Mouse (Mus musculus): ENCODE measurements around the gene Notch3. TPM values are rescaled to one million over a fixed set of nuclear protein-coding genes. Genes with fewer than 3 reads are reported as not detected.
"Not testable (repeated sequence)": the region's sequence is repeated elsewhere in the genome, so short reads cannot be mapped to it uniquely, and the experiment has no call there.

Notch3 gene
- polyA plus RNA-seq, 1 experiment from 2014 or later = 23.0 TPM

DNA sequence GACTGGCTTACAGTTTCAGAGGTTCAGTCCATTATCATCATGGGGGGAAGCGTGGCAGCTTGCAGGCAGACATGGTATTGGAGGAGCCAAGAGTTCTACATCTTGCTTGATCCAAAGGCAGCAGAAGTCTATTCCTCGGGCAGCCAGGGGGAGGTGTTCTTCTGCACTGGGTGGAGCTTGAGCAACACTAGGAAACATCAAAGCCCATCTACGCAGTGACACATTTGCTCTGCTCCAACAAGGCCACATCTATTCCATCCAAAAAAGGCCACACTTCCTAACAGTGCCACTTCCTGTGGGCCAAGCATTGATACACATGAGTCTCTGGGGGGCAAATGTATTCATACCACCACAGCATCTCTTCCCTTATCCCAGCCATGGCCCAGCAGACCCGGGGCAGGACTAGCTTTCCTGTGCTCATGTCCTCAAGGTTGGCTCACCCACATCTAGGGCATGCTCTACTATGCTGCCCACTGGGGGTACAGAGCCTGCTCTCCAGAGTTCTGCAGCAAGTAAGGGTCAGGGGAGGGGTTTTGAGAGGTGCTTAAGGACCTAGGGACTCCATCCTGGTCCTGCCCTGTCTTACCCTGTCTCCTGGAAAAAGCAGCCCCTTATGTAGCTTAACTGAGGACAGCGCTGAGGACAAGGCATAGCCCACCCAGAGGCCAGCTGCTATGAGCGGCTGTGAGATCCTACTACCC is 49.9 kb downstream of the Notch3 start:
- H3K9ac ChIP-seq = no peak overlapping the region
- H3K27me3 ChIP-seq = peaks cover 8% of the 10 kb centered on the region
- peaks cover 30% of the 10 kb centered on the region for H3K4me1 ChIP-seq
- H3K4me3 ChIP-seq = no peak overlapping the region
- no peak for ATAC-seq (ENCODE audit: insufficient number of reproducible peaks, insufficient read depth, low FRiP score, low TSS enrichment)
- WGBS = 74% methylated on average over 6 of the region's 6 CpGs
- no peak overlapping the region for H3K4me2 ChIP-seq (replicated peaks)
- peaks cover 12% of the 10 kb centered on the region for H3K36me3 ChIP-seq
- H3K9me3 ChIP-seq = no peaks in the 10 kb centered on the region
- no peak overlapping the region for H3K27ac ChIP-seq

DNA sequence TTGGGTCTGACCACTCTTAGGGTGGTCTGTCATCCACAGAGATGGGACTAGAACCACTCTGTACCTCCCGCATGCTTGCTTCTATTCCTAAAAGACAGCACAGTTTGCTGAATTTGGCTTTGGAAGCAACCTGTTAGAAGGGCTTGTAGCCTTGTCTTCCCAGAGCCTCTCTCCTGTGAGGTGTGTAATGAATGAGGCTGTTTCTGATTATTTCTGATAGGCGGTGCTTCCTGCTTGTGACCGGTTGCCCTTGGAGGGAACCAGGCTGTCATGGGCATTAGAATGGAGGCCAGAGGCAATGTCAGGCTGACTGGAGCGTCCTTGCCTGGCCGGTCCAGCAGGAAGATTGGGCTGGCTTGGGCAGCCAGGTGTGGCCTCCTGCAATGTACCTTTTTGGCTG is 52.2 kb downstream of the Notch3 start:
- H3K27ac ChIP-seq; H3K27me3 ChIP-seq; ATAC-seq (ENCODE audit: insufficient number of reproducible peaks, insufficient read depth, low FRiP score, low TSS enrichment); H3K36me3 ChIP-seq; H3K9ac ChIP-seq; H3K9me3 ChIP-seq: not testable (repeated sequence)
- Histone ChIP-seq H3K4me1 (peaks cover 35% of the 10 kb centered on the region), H3K4me3 (peak overlapping the region; percentile 44), H3K4me2 (replicated peaks) (peak overlapping the region; percentile 89)
- WGBS = 33% methylated on average over 5 of the region's 5 CpGs

DNA sequence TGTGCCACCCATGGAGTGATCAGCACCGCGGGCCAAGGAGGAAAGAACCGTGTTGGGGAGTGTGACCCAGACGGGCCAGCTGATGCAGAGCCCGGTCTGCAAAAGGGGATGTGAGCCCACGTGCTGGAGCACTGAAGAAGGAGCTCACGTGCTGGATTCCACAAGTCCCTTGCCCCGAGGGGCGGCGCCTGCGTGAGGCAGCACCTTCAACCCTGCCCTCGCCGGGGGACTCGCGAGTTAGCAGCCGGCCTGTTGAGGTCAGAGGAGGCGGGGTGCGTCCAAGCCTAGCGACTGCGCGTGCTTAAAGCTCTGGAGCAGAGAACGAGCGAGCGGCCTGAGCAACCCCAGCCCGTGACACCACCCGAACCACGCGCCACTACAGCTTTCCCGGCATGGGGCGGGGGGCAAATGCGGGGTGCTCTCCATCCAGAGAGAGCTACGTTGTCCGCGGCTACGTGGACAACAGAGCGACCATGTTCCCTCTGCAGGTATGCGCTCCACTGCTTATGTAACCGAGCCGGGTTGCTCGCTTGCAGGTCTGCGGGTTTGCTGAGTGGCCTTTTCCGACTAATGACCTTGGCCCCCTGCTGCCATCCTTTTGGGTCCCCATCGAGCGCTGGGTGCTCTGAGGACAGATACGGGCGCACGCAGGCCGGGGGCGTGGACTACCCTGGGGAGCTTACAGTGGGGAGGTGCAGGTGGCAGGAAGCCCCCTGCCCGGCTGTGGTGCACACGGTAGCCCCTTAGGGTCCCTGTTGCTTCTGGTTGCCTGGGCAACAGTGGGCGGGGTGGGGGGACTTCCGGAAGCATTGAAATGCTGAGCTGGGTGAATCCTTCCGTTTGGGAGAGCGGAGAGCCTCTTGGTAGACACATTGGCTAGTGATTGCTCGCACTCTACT is 52.9 kb downstream of the Notch3 start:
- H3K27ac ChIP-seq = no peak overlapping the region
- H3K9me3 ChIP-seq = no peaks in the 10 kb centered on the region
- peaks cover 8% of the 10 kb centered on the region for H3K27me3 ChIP-seq
- H3K36me3 ChIP-seq = no peaks in the 10 kb centered on the region
- no peak for ATAC-seq (ENCODE audit: insufficient number of reproducible peaks, insufficient read depth, low FRiP score, low TSS enrichment)
- peaks cover 35% of the 10 kb centered on the region for H3K4me1 ChIP-seq
- peak overlapping the region; percentile 41 for H3K9ac ChIP-seq
- under 1% methylated on average over 56 of the region's 56 CpGs for WGBS
- peak overlapping the region; percentile 44 for H3K4me3 ChIP-seq
- H3K4me2 ChIP-seq (replicated peaks) = peak overlapping the region; percentile 89

- Histone ChIP-seq H3K9ac (no peak overlapping the region; the same call in 1 of the 2 replicates), H3K4me3 (peak overlapping the region; percentile 44), H3K36me3 (no peaks in the 10 kb centered on the region), H3K9me3 (no peaks in the 10 kb centered on the region), H3K4me2 (replicated peaks) (peak overlapping the region; percentile 89), H3K4me1 (peaks cover 30% of the 10 kb centered on the region), H3K27ac (no peak overlapping the region), H3K27me3 (peaks cover 8% of the 10 kb centered on the region)
- 8% methylated on average over 8 of the region's 8 CpGs for WGBS
- no peak for ATAC-seq (ENCODE audit: insufficient number of reproducible peaks, insufficient read depth, low FRiP score, low TSS enrichment)
Measured at GRCm38 (mm10) chr17:32113255-32113522, 53.5 kb downstream of the Notch3 start.

- 65% methylated on average over 8 of the region's 8 CpGs for WGBS
Measured at GRCm38 (mm10) chr17:32112434-32113254, 54.0 kb downstream of the Notch3 start.

DNA sequence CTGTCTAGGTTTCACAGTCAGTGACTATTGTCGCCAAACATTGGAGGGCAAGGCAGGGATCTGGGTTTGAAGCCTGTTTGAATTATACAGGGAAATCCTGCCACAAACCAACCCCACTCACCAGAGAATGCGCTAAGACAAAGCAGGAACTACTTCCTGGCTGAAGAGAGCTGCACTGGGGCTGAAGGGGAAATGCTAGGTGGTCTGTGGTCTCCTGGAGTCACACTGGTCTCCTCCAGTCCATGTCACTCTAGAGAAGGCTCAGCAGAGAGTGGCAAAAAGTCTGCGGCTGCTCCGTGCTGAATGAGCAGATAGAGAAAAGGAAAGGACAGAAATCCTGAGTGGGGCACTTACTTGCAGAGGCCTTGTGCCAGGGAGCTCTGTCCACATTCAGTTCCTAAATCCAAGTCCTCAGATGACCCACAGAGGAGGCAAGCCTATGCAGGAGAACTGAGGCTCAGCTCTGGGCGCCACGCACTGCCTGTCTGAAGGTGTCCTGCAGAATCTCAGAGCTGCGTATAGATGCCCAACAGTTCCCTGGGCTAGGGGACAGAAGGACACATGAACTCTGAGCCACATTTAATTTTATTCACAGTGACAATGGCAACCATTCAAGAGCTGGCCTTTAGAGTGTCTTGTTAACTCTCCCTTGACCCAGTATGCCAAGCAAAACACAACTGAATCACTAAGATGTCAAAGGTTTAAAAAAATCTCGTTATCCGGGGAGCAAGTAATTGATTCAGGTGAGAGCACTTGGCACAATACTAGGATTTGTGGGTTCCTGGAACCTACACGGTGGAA is 55.5 kb downstream of the Notch3 start:
- H3K27ac ChIP-seq = no peak overlapping the region
- H3K9ac ChIP-seq = no peak overlapping the region
- no peak overlapping the region for H3K4me3 ChIP-seq
- H3K4me2 ChIP-seq (replicated peaks) = no peak overlapping the region
- peaks cover 24% of the 10 kb centered on the region for H3K4me1 ChIP-seq
- no peaks in the 10 kb centered on the region for H3K36me3 ChIP-seq
- peaks cover 8% of the 10 kb centered on the region for H3K27me3 ChIP-seq
- WGBS = 79% methylated on average over 10 of the region's 10 CpGs
- no peaks in the 10 kb centered on the region for H3K9me3 ChIP-seq
- no peak for ATAC-seq (ENCODE audit: insufficient number of reproducible peaks, insufficient read depth, low FRiP score, low TSS enrichment)

More at GRCm38 (mm10) chr17:32112434-32113254, 54.0 kb downstream of the Notch3 start:
- H3K4me2 ChIP-seq (replicated peaks) = peak overlapping the region; percentile 89
- H3K4me3 ChIP-seq = peak overlapping the region; percentile 44; the same call in 1 of the 2 replicates
- no peak overlapping the region for H3K9ac ChIP-seq
- H3K9me3 ChIP-seq = no peaks in the 10 kb centered on the region
- no peaks in the 10 kb centered on the region for H3K36me3 ChIP-seq
- H3K27me3 ChIP-seq = peaks cover 8% of the 10 kb centered on the region
- H3K27ac ChIP-seq = no peak overlapping the region
- ATAC-seq (ENCODE audit: insufficient number of reproducible peaks, insufficient read depth, low FRiP score, low TSS enrichment) = no peak
- peaks cover 27% of the 10 kb centered on the region for H3K4me1 ChIP-seq

DNA sequence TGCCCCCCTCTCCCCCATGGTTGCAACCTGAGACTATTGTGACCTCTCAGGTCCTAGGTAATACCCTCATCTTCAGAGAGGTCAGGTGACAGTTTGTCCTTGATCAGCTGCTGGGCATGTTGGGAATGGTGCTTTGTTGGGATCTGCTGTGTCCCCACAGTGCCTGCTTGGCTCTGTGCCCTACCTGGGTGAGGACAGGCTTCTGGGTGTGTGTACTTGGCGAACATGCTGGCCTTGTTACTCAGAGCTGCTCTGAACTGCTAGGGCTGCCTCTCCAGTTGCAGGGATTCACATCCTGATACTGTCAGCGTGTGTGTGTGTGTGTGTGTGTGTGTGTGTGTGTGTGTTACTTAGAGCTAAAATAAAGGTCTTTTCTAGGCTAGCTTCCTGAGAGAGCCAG is 56.2 kb downstream of the Notch3 start:
- Histone ChIP-seq H3K36me3 (no peaks in the 10 kb centered on the region), H3K4me1 (peaks cover 24% of the 10 kb centered on the region), H3K9me3 (no peaks in the 10 kb centered on the region), H3K27me3 (peaks cover 8% of the 10 kb centered on the region), H3K4me2 (replicated peaks) (no peak overlapping the region), H3K9ac (0 out of 2 replicates have a peak overlapping the region, but pooled peaks have one; percentile 9), H3K27ac (0 out of 2 replicates have a peak overlapping the region, but pooled peaks have one; percentile 50), H3K4me3 (no peak overlapping the region)
- no peak for ATAC-seq (ENCODE audit: insufficient number of reproducible peaks, insufficient read depth, low FRiP score, low TSS enrichment)
- WGBS = 42% methylated on average over 2 of the region's 2 CpGs

GRCm38 (mm10) chr17:32109201-32109940 is 57.3 kb downstream of the Notch3 start:
- Histone ChIP-seq H3K4me2 (replicated peaks) (no peak overlapping the region), H3K27me3 (peaks cover 8% of the 10 kb centered on the region), H3K4me1 (peaks cover 23% of the 10 kb centered on the region), H3K36me3 (no peaks in the 10 kb centered on the region), H3K9ac (no peak overlapping the region), H3K27ac (no peak overlapping the region), H3K9me3 (no peaks in the 10 kb centered on the region), H3K4me3 (no peak overlapping the region)
- ATAC-seq (ENCODE audit: insufficient number of reproducible peaks, insufficient read depth, low FRiP score, low TSS enrichment) = no peak
- 68% methylated on average over 6 of the region's 6 CpGs for WGBS

DNA sequence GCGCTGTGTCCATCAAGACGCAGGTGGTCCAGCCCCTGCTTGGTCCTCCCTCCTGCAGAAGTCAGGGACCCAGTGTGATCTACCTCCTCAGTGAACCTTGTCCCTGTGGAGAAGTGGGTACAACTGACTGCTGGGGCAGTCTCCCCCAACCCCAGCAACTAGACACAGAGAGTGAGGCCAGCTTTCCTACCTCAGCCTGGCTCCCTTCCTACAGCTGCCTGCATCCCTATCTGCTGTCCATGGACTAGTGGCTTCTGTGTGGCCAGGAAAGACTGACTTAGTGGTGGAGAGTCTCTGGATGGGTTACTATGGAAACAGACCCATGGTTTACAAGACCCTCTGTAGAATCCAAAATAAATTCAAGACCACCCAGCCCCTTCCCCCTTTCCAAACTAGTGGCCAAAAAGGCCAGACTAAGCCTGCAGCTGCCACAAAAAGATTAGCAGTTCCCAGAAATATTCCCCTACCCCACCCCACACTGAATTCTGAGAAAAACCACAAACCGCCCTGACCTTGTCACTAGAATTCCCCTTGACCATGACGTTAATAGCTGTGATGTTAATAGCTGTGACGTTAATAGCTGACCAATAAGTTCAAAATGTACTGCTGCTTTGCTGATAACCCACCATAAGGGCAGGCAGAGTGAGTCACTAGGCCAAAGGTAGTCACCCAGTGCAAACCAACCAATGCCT is 58.2 kb downstream of the Notch3 start:
- WGBS = 77% methylated on average over 5 of the region's 5 CpGs
- not testable (repeated sequence) for ATAC-seq (ENCODE audit: insufficient number of reproducible peaks, insufficient read depth, low FRiP score, low TSS enrichment); H3K36me3 ChIP-seq; H3K27me3 ChIP-seq; H3K9me3 ChIP-seq; H3K9ac ChIP-seq; H3K4me3 ChIP-seq; H3K4me2 ChIP-seq (replicated peaks); H3K27ac ChIP-seq
- H3K4me1 ChIP-seq = peaks cover 13% of the 10 kb centered on the region

DNA sequence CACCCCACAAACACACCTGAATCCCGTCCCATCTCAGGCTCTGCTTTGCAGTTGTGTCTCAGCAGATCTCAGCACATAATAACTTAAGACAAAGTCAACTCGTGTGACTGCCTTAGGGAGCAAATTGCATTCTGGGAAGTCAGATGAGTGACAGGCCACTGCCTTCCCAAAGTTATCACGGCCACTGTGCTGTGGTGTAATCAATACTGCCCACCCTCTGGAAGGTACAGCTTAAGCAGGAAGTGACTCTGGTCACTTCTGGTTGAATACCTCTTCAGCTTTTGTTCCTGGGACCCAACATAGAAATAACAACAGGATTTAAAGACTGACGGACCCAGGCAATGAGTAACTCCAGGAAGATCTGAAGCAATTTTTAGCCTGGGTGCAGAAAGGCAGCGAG is 58.8 kb downstream of the Notch3 start:
- Histone ChIP-seq H3K36me3 (no peaks in the 10 kb centered on the region), H3K9ac (no peak overlapping the region), H3K4me3 (no peak overlapping the region), H3K9me3 (no peaks in the 10 kb centered on the region), H3K4me1 (peaks cover 8% of the 10 kb centered on the region), H3K27ac (no peak overlapping the region), H3K27me3 (peaks cover 4% of the 10 kb centered on the region; the same call in 1 of the 2 replicates), H3K4me2 (replicated peaks) (no peak overlapping the region)
- 57% methylated on average over 5 of the region's 5 CpGs for WGBS
- no peak for ATAC-seq (ENCODE audit: insufficient number of reproducible peaks, insufficient read depth, low FRiP score, low TSS enrichment)
